Mouse (Mus musculus) spleen, postnatal 14 days (tissue): ENCODE results near the gene Bola2.
A peak's percentile ranks its signal among the peaks of the same experiment; 100 is the strongest.
"Not testable (repeated sequence)": the region's sequence is repeated elsewhere in the genome, so short reads cannot be mapped to it uniquely, and the experiment has no call there.

Experiments
- DNase-seq, 2 experiments: peaks; one replicate each; pipeline ENCODE4 v3.0.0; 2021 to 2022; ENCODE audit warnings: low spot score in 2 of 2

Gene Bola2

GRCm38 (mm10) chr7:126695210-126695611 is at the start of gene Bola2:
Gene Bola2, plus strand, starts transcription at chr7:126695401.
- DNase-seq, result peak; percentile 54 to 66

- no peak for DNase-seq
Observed at GRCm38 (mm10) chr7:126645708-126646107, 49.5 kb upstream of the Bola2 start.

GRCm38 (mm10) chr7:126648486-126648885 is 46.7 kb upstream of the Bola2 start:
- no peak for DNase-seq

GRCm38 (mm10) chr7:126649231-126650051 is 45.8 kb upstream of the Bola2 start, which contains the start of gene Sgf29:
Gene Sgf29, plus strand, starts transcription at chr7:126649309.
- DNase-seq, result peak; percentile 83 to 88

DNA sequence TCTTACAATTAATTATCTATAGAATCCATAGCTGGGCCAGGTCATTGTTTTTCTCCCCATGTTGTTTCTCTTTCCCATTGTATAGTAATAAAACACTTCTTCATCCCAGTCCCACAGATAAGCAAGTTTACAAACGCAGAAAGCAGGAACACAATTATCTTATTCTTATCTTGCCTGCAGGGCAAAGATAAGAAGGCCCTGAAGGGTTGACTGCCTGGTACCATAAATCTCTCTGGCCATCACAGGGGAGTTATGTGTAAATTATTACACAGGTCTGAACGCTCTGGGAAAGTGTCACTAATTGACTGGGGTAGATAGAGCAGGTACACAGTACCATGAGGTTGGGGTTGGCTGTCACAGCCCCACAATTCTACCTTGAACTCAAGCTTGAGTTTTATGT is 44.3 kb upstream of the Bola2 start:
- DNase-seq, result no peak

DNA sequence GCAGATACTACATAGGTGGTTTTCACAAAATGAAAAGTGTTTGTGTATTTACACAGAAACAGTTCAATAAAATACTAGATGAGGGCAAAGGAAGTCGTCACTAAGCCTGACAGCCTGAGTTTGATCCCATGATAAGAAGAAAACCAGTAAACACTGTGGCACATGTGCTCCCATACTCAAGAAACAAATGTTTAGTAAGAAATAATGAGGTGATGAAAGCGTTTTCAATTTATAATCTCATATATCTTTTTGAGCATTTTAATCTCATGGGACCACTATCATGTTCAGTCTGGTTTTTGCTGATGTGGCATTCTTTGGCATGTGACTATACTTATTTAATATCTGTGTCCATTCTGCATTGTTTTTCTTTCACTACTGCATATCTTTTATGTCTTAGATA is 41.2 kb upstream of the Bola2 start:
- no peak for DNase-seq

DNA sequence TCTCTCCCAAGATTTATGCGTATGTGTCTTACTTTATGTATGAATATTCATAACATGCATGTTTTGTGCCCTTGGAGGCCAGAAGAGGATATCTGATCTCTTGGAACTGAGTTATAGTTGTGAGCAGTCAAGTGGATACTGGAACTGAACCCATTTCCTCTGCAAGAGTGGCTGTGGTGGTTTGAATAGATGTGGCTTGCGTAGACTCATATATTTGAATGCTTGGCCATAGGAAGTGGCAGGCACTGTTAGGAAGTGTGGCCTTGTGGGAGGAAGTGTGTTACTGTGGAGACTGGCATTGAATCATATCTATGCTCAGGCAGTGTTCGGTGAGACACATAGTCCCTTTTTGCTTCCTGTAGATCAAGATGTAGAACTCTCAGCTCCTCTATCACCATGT is 39.5 kb upstream of the Bola2 start:
- peak in 1 of 2 experiments; percentile 5 for DNase-seq

GRCm38 (mm10) chr7:126657522-126657921 is 37.7 kb upstream of the Bola2 start:
- DNase-seq, result no peak

DNA sequence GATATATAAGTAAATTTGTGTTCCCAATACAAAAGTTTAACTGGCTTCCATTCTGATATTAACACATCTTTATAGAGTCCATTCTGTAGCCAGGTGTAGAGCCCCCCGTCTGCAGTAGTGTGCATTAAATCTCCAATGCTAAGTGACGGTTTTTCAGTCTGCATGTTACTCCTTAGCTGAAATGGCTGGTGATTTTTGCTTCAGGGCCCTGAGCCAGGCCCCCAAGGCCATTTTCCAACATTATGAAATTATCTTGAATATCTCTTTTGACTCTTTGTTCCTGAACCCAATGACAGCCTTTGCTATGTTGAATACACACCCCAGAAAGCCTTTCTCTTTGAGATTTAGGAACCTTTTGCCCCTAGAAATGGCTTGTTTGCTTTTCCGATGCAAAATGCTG is 35.4 kb upstream of the Bola2 start:
- DNase-seq, result no peak

GRCm38 (mm10) chr7:126663646-126664045 is 31.6 kb upstream of the Bola2 start:
- DNase-seq, result no peak

- DNase-seq, result no peak
Observed at GRCm38 (mm10) chr7:126665269-126665668, 29.9 kb upstream of the Bola2 start.

GRCm38 (mm10) chr7:126667495-126668090 is 27.6 kb upstream of the Bola2 start:
- no peak for DNase-seq

- DNase-seq, result no peak
Observed at GRCm38 (mm10) chr7:126668452-126668851, 26.7 kb upstream of the Bola2 start.

DNA sequence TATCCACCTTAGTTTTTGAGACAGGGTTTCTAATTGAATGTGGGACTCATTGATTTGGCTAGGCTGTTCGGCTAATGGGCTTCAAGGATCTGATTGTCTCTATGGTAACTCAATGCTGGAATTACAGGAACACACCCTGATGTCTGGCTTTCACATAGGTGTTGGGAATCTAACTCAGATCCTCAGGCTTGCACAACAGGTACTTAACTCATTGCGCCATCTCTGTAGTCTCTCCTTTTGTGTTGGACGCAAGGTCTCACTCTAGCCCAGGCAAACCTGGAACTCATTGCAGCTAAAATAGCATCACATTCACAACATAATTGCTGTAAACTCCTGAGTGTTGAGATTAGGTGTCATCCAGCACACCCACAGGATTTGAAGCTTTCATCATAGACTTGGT is 25.0 kb upstream of the Bola2 start:
- DNase-seq, result no peak

GRCm38 (mm10) chr7:126672111-126672510 is 23.1 kb upstream of the Bola2 start:
- DNase-seq, result no peak

- no peak for DNase-seq
Observed at GRCm38 (mm10) chr7:126675104-126675503, 20.1 kb upstream of the Bola2 start.

- DNase-seq, result no peak
Observed at GRCm38 (mm10) chr7:126676207-126676606, 19.0 kb upstream of the Bola2 start, which contains the start of gene Sult1a1. Gene Sult1a1, minus strand, starts transcription at chr7:126676432.

- DNase-seq, result no peak
Observed at GRCm38 (mm10) chr7:126676631-126677220, 18.5 kb upstream of the Bola2 start.

- no peak for DNase-seq
Observed at GRCm38 (mm10) chr7:126678545-126679341, 16.5 kb upstream of the Bola2 start.

DNA sequence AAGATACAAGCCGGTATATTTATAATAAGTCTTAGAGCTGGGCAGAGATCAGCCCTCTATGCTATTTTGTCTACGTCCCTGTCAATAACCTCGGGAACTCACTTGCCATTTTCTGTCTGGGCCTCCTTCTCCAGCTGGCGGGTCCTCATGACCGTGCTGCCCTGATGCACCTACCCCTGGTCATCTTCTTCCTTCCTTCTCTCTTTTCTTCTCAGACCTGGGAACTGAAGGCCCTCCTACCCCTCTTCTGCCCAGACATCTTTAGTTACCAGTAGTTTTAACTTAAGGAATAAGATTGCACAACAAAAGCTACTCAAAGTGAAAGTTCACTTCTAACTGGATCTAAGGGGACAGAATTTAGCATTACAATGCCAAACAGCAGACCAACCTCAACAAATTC is 15.5 kb upstream of the Bola2 start:
- DNase-seq, result no peak

GRCm38 (mm10) chr7:126681221-126681620 is 14.0 kb upstream of the Bola2 start:
- no peak for DNase-seq

GRCm38 (mm10) chr7:126688156-126688555 is 7.0 kb upstream of the Bola2 start:
- not testable (repeated sequence) for DNase-seq
